Mouse (Mus musculus): ENCODE measurements around the gene Nup62. TPM values are rescaled to one million over a fixed set of nuclear protein-coding genes. Genes with fewer than 3 reads are reported as not detected.

Gene Nup62
- polyA plus RNA-seq, 1 experiment from 2014 or later: 49.9 TPM

DNA sequence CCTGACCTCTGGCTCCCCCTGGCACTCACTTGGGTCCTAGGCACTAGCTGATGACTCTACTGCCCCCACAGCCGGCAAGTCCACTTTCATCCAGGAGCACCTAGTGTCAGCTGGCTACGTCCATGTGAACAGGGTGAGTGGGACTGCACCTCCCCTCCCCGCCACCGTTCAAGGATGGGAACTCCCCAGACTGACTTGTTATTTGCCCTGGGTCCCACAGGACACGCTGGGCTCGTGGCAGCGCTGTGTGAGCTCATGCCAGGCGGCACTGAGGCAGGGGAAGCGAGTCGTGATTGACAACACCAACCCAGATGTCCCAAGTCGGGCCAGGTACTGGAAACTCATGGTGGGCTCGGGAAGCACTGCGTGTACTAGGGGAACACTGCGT lies 45.5 kb downstream of the Nup62 start:
- H3K9me3 ChIP-seq: no peaks in the 10 kb centered on the region
- H3K4me1 ChIP-seq: peaks cover 46% of the 10 kb centered on the region
- 76% methylated on average over 14 of the region's 14 CpGs for WGBS
- no peaks in the 10 kb centered on the region for H3K27me3 ChIP-seq (replicated peaks)
- no peak overlapping the region for H3K9ac ChIP-seq
- no peak overlapping the region for H3K4me3 ChIP-seq
- H3K4me2 ChIP-seq: no peak overlapping the region
- no peak for ATAC-seq (replicated peaks)
- H3K27ac ChIP-seq: no peak overlapping the region
- H3K36me3 ChIP-seq (replicated peaks): peaks cover 25% of the 10 kb centered on the region

DNA sequence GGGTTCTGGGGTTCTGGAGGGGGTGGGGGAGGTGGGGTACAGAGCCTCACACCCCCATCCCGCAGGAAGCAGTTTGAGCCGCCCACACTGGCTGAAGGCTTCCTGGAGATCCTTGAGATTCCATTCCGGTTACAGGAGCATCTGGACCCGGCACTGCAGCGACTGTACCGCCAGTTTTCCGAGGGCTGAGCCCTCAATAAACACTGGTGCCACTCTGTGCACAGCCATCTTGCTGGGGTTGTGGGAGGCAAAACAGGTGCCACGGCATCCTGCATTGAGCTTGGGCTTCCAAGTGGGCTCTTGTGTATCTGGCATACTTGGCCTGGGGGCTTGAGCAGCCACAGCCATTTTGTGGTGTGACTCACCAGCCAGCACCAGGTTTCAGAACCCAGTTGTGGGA lies 46.5 kb downstream of the Nup62 start:
- no peak overlapping the region for H3K4me3 ChIP-seq
- peaks cover 53% of the 10 kb centered on the region for H3K4me1 ChIP-seq
- H3K9me3 ChIP-seq: no peaks in the 10 kb centered on the region
- peaks cover 25% of the 10 kb centered on the region for H3K36me3 ChIP-seq (replicated peaks)
- no peak overlapping the region for H3K9ac ChIP-seq
- no peaks in the 10 kb centered on the region for H3K27me3 ChIP-seq (replicated peaks)
- ATAC-seq (replicated peaks): no peak
- WGBS: 88% methylated on average over 8 of the region's 8 CpGs
- no peak overlapping the region for H3K27ac ChIP-seq
- H3K4me2 ChIP-seq: no peak overlapping the region

DNA sequence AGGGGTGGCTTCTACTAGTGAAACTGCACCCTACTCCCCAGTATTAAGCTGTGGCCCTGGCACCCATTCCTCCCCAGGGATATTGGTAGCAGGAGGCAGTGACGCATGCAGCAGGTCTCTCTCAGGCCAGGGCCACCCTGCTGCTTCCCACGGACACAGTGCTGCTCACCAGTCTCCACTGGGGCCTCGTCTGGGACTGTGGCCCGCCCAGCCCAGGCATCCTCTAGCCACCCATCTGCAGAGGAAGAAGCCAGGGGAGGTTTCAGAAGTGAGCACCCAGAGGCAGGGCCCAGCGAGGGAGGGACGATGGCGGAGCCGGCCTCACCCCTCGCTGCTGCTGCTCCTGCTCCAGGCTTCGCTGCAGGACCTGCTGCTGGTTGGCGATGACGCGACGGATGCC lies 47.3 kb downstream of the Nup62 start:
- no peak overlapping the region for H3K4me2 ChIP-seq
- no peak overlapping the region for H3K27ac ChIP-seq
- peaks cover 25% of the 10 kb centered on the region for H3K36me3 ChIP-seq (replicated peaks)
- no peaks in the 10 kb centered on the region for H3K9me3 ChIP-seq
- H3K4me1 ChIP-seq: peaks cover 53% of the 10 kb centered on the region
- no peak for ATAC-seq (replicated peaks)
- H3K4me3 ChIP-seq: no peak overlapping the region
- H3K9ac ChIP-seq: no peak overlapping the region
- H3K27me3 ChIP-seq (replicated peaks): no peaks in the 10 kb centered on the region
- 91% methylated on average over 14 of the region's 14 CpGs for WGBS

DNA sequence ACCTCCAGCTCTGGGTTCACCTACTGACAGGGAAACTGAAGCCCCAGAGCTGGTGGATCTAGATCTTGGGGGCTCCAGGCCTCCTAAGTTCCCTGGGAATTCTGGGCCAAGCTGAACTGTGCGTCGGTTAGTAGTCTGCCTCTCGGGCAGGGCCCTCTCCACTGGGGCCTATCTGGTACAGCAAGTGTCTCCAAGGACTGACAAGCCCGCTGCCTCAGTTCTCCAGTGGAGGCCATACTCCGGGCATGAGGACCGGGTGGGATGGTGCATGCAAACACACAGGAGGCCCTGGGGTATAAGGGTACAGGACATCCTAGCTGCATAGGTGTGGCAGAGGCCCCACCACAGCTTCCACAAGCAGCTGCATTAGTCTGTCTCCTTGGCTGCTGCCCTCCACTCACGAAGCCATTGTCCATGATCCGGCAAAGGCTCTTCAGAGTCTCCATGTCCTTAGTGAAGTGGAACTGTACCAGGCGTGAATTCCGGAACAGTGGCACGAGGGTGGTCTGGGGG lies 48.1 kb downstream of the Nup62 start:
- no peaks in the 10 kb centered on the region for H3K9me3 ChIP-seq
- H3K9ac ChIP-seq: no peak overlapping the region
- WGBS: 85% methylated on average over 11 of the region's 11 CpGs
- no peaks in the 10 kb centered on the region for H3K27me3 ChIP-seq (replicated peaks)
- H3K27ac ChIP-seq: no peak overlapping the region
- H3K36me3 ChIP-seq (replicated peaks): peaks cover 25% of the 10 kb centered on the region
- no peak overlapping the region for H3K4me3 ChIP-seq
- ATAC-seq (replicated peaks): no peak
- no peak overlapping the region for H3K4me2 ChIP-seq
- H3K4me1 ChIP-seq: peaks cover 51% of the 10 kb centered on the region

DNA sequence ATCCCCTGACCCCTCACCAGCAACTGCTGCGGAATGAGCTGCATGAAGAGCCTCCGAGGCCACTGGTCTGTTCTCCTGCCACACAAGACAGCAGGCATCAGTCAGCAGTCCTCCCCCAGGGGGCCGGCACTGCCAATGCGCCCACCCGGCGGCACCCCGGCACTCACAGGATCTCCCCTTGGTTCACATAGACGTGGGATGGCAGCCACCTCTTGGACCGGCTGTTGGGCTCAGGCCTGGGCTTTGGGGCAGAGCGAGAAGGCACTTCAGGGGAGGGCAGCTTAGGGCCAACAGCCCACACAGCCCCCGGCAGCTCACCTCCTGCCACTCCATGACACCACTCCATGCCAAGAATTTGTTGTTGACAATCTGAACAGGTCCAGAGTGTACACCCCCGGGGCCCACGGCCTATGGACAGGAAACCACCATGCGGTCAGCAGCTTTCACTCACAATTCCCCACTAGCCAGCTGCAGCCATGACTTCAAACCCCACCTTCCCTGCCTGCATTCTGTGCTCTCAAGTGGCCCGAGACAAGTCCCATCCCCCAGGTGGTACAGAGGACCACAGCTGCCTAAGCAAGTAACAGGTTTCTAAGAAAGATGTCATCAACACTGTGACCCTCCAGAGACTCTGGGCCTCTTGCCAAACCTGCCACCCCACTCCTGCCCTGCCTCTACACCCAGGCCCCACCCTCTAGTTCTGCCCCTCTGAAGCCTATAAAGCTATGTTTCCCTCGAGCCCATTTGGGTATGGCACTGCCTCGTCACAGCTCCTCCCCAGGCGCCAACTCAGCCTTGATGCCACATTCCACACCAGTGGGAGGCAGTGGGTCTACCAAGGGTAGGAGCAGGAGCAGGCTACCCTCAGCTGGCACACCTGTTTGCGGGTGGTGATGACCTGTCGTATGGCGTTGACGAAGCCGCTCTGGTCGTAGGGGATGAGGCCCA lies 49.0 kb downstream of the Nup62 start:
- Histone ChIP-seq H3K27me3 (replicated peaks) (no peaks in the 10 kb centered on the region), H3K4me3 (no peak overlapping the region), H3K4me2 (no peak overlapping the region), H3K36me3 (replicated peaks) (peaks cover 25% of the 10 kb centered on the region), H3K9me3 (no peaks in the 10 kb centered on the region), H3K4me1 (peaks cover 51% of the 10 kb centered on the region), H3K9ac (no peak overlapping the region), H3K27ac (no peak overlapping the region)
- ATAC-seq (replicated peaks): no peak
- WGBS: 78% methylated on average over 24 of the region's 24 CpGs

DNA sequence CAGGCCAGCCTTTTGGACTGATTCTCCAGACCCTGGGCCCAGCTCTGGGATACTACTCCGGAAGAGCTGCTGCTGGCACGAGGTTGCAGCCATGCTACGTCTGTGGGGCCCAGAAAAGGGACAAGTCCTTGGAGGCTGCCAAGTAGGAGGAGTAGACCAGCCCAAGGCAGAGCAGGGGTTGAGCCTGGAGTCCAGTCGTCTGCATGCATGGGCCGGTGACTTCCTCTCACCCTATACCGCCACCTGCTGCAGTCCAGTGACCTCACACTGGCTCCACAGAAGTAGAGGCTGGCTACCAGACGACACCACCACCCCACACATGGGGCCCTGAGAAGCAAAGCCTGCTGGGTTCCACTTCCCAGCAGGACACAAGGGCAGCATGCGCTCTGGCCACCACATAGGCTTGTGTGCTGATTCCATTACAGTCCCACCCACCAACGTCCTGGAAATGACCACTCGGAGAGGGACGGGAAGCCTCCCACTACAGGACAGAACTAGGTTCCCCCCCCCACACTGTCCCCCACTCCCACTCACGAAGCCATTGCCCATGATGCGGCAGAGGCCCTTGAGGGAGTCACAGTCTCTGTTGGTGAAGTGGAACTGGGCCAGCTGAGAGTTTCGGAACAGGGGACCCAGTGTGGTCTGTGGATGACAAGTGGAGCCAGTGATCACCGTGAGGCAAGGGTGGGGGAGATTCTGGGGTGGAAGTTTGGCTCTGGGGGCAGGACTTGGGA lies 50.6 kb downstream of the Nup62 start:
- Histone ChIP-seq H3K27ac (0 out of 2 replicates have a peak overlapping the region, but pooled peaks have one; percentile 8), H3K27me3 (replicated peaks) (no peaks in the 10 kb centered on the region), H3K36me3 (replicated peaks) (peaks cover 25% of the 10 kb centered on the region), H3K9ac (no peak overlapping the region), H3K9me3 (no peaks in the 10 kb centered on the region), H3K4me2 (peak overlapping the region; percentile 82), H3K4me1 (peaks cover 45% of the 10 kb centered on the region), H3K4me3 (peak overlapping the region; percentile 93; the same call in 1 of the 2 replicates)
- no peak for ATAC-seq (replicated peaks)
- 56% methylated on average over 15 of the region's 15 CpGs for WGBS

DNA sequence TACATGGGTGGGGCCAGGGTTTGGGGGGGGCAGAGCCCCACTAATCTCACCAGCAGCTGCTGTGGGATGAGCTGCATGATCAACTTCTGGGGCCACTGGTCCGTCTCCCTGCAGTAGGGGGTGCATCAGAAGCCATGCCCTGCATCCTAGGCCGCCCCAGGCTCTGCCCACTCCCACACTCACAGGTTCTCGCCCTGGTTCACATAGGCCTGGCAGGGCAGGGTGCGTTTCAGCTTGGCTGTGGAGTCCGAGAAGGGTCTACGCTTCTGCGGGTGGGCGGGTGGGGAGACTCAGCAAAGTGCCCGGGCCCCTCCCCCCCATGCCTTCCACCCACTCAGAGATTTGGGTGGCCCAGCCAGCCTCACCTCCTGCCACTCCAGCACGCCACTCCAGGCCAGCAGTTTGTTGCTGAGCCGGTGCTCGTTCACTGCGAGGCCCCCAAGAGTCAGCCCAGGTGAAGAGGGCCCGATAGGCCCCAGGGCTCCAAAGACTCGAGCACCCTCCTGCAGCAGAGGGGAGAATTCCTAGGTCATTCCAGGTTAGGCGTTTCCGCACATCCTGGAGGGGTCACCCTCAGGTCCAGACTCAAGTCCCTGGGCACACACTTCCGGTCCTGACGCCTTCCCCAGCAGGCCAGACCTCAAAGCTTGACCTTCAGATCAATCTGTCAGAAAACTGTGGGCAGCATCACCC lies 51.3 kb downstream of the Nup62 start:
- Histone ChIP-seq H3K27me3 (replicated peaks) (no peaks in the 10 kb centered on the region), H3K9me3 (no peaks in the 10 kb centered on the region), H3K9ac (peak overlapping the region; percentile 99), H3K4me1 (peaks cover 44% of the 10 kb centered on the region), H3K4me3 (peak overlapping the region; percentile 93), H3K36me3 (replicated peaks) (peaks cover 24% of the 10 kb centered on the region), H3K27ac (0 out of 2 replicates have a peak overlapping the region, but pooled peaks have one; percentile 8), H3K4me2 (peak overlapping the region; percentile 82)
- 72% methylated on average over 19 of the region's 19 CpGs for WGBS
- no peak for ATAC-seq (replicated peaks)

DNA sequence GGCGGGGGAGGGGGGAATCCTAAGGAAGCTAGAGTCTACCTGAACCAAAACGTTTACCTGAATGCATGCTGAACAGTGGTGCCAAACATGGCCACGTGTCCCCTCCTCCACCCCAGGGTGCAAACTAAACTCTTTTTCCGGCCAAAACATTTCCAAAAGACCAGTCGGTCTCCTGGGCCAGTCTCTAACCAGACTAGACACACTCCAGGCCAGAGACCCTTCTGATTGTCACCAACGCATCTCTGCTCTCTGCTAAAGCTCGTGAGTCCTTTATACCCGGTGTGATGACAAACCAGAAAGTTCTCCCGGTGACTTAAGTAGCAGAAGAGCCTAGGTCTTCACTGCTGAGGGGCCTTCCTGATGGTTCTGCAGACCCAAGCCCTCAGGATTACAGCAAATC lies 51.9 kb downstream of the Nup62 start:
- 40% methylated on average over 9 of the region's 9 CpGs for WGBS

DNA sequence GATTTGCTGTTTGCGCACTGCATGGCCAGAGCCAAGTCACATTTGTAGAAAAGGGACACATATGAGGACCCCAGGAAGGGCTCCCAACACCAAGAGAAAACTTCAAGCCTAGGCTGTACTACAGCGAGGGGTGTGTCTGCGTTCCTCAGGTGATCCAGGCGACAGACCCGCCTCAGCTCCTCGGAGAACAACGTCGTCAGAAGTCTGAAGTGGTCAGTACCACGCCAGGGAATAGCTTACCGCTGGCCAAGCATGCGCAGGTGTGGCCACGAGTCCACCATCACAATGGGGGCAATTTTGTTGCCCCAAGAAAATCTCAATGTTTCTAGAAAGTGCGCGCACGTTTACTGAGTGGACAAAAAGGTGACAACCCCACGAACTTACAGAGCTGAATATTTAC lies 52.6 kb downstream of the Nup62 start:
- WGBS: 4% methylated on average over 16 of the region's 16 CpGs

More for the DNA sequence above, 51.9 kb downstream of the Nup62 start:
- peak overlapping the region; percentile 93 for H3K4me3 ChIP-seq
- H3K36me3 ChIP-seq (replicated peaks): peaks cover 18% of the 10 kb centered on the region
- ATAC-seq (replicated peaks): no peak
- no peaks in the 10 kb centered on the region for H3K27me3 ChIP-seq (replicated peaks)
- peak overlapping the region; percentile 100 for H3K27ac ChIP-seq
- H3K4me2 ChIP-seq: peak overlapping the region; percentile 82
- H3K9me3 ChIP-seq: no peaks in the 10 kb centered on the region
- peaks cover 44% of the 10 kb centered on the region for H3K4me1 ChIP-seq
- peak overlapping the region; percentile 99 for H3K9ac ChIP-seq

DNA sequence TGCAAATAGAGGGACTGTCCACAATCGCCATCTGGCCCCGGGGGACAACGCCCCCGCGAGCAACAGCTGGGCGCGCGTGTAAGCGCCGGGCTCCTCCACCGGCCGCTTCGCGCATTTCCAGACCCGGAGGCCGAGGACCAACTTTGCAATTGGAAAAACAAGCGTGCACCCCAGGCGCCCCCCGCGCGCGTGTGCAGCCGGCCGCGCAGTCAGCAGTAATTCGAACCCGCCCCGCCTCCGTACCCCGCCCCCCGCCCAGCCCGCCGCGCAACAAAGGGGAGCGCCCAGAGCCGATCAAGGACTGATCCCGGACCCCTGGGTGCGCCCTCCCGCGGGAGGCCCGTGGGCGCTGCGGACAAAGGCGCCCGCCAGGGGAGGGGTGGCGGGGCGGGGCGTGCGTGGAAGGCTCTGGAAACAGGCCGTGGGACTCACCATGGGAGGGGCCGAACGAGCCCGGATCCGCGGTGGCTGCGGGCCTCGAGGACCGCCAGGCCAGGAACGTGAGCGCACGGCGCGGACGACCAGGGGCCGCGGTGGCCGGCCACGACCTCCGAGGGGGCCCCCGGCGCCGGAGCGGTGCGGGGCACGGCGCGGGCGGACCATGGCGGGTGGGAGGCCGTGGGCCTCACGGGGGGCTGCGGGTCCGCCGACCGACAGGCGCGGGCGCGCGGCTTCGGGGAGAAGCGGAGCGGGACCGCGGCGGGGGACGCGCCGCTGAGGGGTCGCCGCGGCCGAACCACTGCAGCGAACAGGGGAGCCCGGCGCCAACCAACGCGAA lies 53.2 kb downstream of the Nup62 start:
- Histone ChIP-seq H3K27me3 (replicated peaks) (no peaks in the 10 kb centered on the region), H3K4me1 (peaks cover 44% of the 10 kb centered on the region), H3K4me2 (peak overlapping the region; percentile 82), H3K9me3 (no peaks in the 10 kb centered on the region), H3K27ac (peak overlapping the region; percentile 100), H3K4me3 (peak overlapping the region; percentile 93), H3K36me3 (replicated peaks) (peaks cover 5% of the 10 kb centered on the region), H3K9ac (peak overlapping the region; percentile 99)
- under 1% methylated on average over 102 of the region's 108 CpGs for WGBS
- ATAC-seq (replicated peaks): peak; percentile 21

More for the DNA sequence above, 52.6 kb downstream of the Nup62 start:
- Histone ChIP-seq H3K27me3 (replicated peaks) (no peaks in the 10 kb centered on the region), H3K4me1 (peaks cover 44% of the 10 kb centered on the region), H3K9ac (peak overlapping the region; percentile 99), H3K9me3 (no peaks in the 10 kb centered on the region), H3K4me2 (peak overlapping the region; percentile 82), H3K36me3 (replicated peaks) (peaks cover 12% of the 10 kb centered on the region), H3K27ac (peak overlapping the region; percentile 100), H3K4me3 (peak overlapping the region; percentile 93)
- no peak for ATAC-seq (replicated peaks)

Measured in midbrain, embryonic 15.5 days (tissue).